Mouse (Mus musculus) spleen, postnatal 10 days (tissue): Measurements from ENCODE around the gene Espnl.

Experiments
- DNase-seq, 2 experiments: peaks; one replicate each; pipeline ENCODE4 v3.0.0; 2021 to 2022; ENCODE audit warnings: low spot score in 2 of 2

Gene Espnl

DNA sequence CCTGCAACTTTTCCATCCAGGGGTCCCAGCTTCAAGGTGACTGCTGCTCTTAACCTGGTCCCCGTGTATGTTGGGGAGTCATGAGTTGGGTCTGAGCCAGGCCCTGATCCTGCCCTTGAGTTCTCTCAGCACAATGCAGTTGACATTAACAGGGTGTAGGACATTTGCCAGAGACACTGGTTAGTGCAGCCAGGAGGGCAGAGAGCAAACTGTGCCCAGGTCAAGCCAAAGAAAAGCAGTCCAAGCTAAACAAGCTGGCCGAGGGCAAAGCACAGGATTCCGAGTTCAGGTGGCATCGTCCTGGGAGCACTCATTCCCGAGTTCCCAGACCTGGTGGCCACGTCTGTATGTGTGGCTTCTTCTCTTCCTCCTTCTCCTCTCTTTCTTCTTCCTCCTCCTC, 4.2 kb upstream of the Espnl start:
- no peak for DNase-seq

DNA sequence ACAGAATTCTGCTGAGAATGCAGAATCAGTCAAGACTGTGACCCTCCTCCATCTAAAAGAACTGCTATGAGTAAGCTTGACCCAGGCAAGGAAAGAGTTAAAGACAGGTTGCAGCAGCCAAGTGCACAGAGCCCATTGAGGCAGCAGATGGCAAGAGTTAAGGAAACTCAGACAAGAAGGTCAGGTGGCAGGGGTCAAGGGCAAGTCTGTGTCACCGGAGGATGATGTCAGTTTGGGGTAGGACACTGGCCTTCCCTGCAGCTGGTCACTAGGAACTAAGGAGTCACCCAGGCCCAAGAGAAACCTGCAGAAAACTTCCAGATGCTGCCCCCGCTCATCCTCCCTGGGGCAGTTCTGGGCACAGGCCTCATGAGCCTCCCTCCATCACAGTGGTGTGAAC, 2.8 kb downstream of the Espnl start:
- DNase-seq: no peak

- no peak for DNase-seq
Measured at GRCm38 (mm10) chr1:91325488-91326042, 3.7 kb downstream of the Espnl start.

- DNase-seq: no peak
Measured at GRCm38 (mm10) chr1:91332102-91332501, 10.2 kb downstream of the Espnl start.

DNA sequence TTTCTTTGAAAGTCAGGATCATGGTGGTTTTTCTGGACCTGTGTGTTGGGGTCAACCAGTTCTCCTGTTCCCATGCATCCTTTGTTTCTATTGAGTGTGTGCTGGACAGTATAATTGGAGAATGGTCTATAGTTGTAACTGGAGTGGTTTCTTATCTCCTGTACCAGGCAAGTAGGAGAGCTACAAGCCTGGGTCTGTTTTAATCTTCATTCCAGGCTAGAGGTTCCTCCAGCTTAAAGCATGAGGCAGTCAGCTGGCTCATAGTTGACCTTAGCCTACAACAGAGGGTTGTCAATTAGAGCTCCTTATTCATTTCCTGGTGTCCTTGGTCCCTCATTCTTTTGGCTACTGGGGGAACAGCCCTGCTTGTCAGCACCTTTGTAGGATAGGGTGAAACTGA, 11.7 kb downstream of the Espnl start:
- no peak for DNase-seq

DNA sequence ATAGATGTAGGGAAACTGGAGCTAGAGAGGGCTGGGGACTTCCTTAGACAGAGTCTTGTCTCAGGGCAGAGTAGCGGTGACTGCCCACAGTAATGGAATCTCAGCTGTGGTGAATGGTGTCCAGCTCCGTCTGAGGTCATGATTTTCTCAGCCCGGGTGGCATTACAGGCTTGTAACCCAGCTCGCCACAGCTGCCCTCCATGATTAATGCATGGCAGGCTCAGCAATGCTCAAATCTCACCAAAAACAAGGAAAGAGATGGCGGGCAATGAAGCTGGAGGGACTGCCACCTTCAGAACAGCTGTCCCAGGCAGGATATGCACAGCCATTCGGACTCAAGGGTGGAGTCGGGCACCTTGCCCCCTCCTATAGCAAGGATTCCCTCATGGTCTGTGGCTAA, 15.5 kb downstream of the Espnl start:
- no peak for DNase-seq

GRCm38 (mm10) chr1:91344001-91344400, 22.1 kb downstream of the Espnl start:
- no peak for DNase-seq

DNA sequence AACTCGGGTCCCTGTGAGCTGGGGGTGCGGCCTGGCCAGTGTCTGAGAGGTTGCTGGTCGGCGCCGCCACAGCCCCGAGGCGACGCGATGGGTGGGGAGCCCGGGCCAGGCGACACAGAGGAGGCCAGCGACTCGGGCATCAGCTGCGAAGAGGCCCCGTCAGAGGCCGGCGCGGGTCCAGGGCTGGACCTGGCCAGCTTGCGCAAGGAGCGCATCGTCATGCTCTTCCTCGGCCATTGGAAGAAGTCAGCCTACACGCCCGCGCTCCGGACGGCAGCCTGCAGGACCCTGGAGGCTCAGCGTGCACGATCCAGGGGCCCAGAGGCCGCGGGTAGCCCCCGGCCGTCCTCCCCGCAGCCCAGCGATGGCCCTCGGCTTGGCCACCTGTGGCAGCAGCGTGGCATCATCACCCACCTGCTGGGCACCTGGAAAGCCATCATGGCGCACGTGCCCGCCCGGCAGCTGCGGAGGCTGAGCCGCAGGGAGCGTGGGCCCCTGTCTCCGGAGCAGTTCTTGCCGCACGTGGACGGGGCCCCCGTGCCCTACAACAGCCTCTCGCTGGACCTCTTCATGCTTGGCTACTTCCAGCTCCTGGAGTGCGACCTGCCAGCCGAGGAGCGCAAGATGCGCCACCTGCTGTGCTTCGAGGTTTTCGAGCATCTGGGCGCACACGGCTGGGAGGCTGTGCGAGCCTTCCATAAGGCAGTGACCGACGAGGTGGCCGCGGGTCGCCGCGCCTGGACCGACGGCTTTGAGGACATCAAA, 23.2 kb downstream of the Espnl start:
- no peak for DNase-seq

- DNase-seq: peak; percentile 50 to 74
Measured at GRCm38 (mm10) chr1:91346892-91347291, 25.0 kb downstream of the Espnl start.

GRCm38 (mm10) chr1:91350841-91351240, 29.0 kb downstream of the Espnl start, which contains the start of gene Klhl30:
Klhl30 (plus strand) TSS chr1:91351016.
- DNase-seq: no peak

GRCm38 (mm10) chr1:91351249-91351648, 29.4 kb downstream of the Espnl start:
- no peak for DNase-seq

DNA sequence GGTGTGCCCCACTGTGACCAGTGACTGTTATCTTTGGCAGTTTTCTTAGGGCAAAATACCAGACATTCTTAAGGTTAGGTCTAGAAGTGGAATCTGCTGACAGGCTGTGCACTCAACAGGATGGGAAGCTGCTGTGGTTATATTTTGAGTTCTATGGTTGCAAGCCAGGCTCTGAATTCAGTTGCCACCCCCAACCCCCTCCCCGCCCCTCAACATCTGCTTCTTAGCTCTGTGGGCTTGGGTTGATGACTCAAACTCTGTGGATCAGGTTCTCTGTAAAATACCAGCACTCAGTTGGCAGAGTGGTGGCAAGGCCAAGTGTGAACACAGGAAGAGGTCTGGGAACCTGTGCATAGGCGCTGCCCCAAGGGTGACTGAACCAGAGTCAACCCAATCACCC, 30.4 kb downstream of the Espnl start:
- DNase-seq: no peak

DNA sequence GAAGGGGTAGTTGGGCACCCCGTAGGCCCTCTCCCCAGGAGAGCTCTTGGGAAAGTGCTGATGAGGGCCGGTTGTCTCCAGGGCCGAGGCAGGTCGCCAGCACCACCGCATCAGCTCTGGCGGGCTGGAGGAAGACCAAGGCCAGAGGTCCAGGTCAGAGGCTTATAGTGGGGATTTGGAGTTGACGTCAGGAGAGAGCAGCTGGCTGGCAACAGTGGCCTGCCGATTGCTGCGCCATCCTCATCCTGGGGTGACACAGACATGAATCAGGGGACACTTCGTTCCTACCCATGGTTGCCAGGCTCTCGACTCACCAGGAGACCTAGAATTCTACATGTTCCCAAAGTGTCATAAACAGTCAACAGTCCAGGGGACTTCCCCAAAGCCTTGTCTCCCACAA, 34.2 kb downstream of the Espnl start:
- DNase-seq: no peak

GRCm38 (mm10) chr1:91362113-91362512, 40.2 kb downstream of the Espnl start:
- no peak for DNase-seq

DNA sequence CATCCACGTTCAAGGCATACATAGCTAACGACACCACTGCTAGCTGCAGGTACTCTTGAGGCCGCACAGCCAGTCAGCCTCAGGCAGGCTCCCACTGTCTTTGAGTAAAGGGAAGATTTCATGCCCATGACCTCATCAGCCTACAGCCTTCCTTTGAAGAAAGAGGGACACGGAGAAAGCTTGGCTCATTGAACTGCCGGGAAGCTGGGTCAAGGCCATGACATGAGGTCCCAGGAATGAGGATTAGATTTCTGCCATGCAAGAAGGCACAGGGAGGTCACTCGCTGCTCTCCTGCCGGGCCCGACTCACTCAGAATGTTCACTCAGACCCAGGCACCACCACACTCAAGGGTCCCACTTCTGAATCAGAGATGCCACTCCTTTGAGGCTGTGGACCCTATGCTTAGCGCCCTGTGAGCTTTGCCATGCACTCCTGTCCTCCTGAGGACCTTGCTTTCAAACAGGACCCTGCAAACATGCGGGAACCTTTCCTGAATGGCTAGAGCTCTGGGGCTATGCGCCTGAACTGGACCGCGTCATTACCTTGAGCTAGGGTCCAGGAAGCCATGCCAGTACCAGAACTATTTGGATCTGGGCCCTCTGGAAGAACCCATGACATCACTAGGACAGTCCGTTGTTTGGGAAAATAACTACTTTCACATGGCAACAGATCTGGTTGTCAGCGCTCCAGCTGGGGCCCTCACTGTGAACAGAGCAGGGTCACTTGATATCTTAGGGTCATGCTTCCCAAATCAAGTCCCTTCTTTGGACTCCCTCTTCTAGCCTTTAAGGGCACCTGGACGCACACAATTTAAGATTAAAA, 43.2 kb downstream of the Espnl start:
- no peak for DNase-seq

- DNase-seq: no peak
Measured at GRCm38 (mm10) chr1:91365816-91366214, 43.9 kb downstream of the Espnl start.

DNA sequence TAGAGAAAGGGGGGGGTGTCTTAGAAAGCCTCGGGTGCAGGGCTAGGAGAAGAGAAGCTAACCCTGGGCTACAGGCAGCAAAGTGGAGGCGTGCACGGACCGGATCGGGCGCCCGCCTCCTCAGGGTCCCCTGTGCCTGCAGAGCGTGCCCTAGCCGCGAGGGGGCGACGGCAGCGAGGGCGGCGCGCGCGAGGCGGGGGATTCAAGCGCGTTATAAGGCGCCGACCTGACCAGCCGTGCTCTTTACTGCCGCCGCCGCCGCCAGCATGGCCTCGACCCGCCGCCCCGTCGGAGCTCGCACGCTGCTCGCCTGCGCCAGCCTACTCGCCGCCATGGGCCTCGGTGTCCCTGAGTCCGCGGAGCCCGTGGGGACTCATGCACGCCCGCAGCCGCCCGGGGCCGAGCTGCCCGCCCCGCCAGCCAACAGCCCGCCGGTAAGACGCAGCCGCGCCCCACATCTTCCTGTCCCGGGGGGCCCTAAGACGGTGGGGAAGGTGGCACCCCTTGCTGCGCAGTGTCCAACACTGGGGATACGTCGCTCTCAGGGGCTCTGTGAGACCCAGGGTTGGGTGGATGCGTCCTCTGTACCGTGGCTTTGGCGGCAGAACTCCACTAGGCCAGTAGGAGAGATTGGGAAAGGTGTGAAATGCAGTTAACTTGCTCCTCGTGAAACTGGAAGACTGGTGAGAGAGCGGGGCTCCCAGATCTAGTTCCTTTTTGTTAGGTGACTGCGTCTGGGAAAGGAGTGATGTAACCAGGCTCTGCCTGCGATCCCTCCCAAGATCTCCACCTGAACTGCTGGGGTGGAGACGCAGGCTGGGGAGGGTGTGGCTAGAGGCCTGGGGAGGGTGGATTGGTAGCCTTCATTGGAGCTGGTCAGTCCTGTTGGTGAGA, 44.6 kb downstream of the Espnl start, which contains the start of gene Erfe:
Erfe (plus strand) TSS at position 216 of the 894 bp plus-strand sequence.
- DNase-seq: peak; percentile 89 to 90

DNA sequence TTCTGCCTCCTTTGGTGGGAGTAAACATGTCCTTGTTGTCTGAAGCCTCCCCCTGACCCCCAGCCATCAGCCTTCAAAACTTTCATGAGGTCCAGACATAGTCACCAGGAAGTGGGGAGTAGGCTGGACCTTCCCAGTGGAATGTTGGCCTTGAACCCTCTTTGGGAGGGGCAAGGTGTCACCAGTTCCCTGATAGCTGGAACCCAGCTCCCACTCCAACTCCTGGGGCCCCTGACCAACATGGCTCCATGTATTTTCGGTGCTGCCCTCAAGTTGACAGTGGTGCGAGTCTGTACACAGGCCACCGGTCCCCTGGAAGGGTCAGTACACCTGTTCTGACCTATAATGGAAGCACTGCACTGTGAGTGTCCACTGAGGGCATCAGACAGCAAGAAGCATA, 45.4 kb downstream of the Espnl start:
- DNase-seq: no peak

DNA sequence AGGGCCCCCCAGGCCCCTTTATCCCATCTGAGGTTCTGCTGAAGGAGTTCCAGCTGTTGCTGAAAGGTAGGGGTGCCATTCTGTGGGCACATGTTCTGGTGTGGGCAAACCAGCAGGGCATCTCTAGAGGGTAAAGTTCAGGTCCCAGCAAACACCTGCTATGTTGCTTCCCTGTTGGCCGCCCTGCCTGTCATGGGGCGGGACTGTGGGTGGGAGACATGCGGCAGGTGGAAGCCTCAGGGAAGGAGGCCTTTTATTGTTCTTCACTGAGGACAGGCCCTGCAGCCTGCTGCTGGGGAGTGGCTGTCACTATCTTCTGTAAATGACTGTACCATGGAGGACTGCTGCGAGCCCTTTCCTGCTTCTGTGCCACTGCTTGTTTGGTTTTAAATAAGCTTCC, 47.5 kb downstream of the Espnl start:
- no peak for DNase-seq

- DNase-seq: no peak
Measured at GRCm38 (mm10) chr1:91370055-91370454, 48.2 kb downstream of the Espnl start.

DNA sequence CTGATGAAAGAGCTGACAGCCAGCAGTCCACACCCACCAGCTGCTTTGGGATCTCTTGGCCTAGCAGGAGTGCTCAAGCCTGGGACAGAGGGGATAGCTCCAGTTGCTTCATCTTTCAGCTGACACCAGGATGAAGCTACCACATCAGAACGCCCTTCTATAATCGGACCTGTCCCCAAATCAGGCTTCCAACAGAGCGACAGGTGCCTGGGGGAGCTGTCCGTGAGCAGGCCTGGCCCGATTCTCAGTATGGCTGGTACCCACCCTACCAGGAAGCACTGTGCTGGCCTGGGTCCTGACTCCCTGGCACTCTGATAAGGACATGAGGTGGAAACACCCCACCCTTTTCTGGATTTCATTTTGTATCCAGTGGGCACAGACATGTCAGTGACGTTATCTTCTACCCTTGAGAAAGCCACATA, 51.5 kb downstream of the Espnl start:
- peak in 1 of 2 experiments; percentile 54 for DNase-seq
